Mouse (Mus musculus) right cerebral cortex, postnatal 10 days (tissue): Measurements from ENCODE around the gene Nuak2.
A peak's percentile ranks its signal among the peaks of the same experiment; 100 is the strongest.

Experiments used
- DNase-seq, 2 experiments: peaks; one replicate each; pipeline ENCODE4 v3.0.0; 2021; ENCODE audit warnings: low spot score in 2 of 2

Nuak2 gene

GRCm38 (mm10) chr1:132353389-132353788 lies 37.5 kb downstream of the Nuak2 start:
- no peak for DNase-seq

- DNase-seq, result no peak
Measured at GRCm38 (mm10) chr1:132354234-132354633, 38.3 kb downstream of the Nuak2 start.

GRCm38 (mm10) chr1:132355162-132355601 lies 39.3 kb downstream of the Nuak2 start:
- DNase-seq, result no peak

DNA sequence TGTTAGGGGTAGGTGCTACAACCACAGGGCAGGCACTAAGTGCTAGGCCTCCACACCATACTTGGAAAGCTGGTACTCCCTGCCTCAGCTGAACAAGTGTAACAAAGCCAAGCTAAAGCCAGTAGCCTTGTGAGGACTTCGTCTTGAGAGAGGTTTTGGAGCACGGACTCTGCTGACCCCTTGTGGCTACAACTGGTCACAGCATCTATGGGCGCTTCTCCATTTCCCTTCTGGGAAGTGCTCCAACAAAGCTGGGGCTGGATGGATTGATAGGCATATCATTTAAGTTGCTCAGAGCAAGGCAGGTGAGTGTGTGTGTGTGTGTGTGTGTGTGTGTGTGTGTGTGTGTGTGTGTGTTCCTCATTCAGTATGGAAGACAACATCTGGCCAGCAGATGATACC lies 39.9 kb downstream of the Nuak2 start:
- peak; percentile 87 to 89 for DNase-seq

- DNase-seq, result no peak
Measured at GRCm38 (mm10) chr1:132356841-132357240, 40.9 kb downstream of the Nuak2 start.

GRCm38 (mm10) chr1:132361959-132362358 lies 46.0 kb downstream of the Nuak2 start:
- DNase-seq, result no peak

GRCm38 (mm10) chr1:132364388-132364787 lies 48.5 kb downstream of the Nuak2 start:
- peak; percentile 40 for DNase-seq

DNA sequence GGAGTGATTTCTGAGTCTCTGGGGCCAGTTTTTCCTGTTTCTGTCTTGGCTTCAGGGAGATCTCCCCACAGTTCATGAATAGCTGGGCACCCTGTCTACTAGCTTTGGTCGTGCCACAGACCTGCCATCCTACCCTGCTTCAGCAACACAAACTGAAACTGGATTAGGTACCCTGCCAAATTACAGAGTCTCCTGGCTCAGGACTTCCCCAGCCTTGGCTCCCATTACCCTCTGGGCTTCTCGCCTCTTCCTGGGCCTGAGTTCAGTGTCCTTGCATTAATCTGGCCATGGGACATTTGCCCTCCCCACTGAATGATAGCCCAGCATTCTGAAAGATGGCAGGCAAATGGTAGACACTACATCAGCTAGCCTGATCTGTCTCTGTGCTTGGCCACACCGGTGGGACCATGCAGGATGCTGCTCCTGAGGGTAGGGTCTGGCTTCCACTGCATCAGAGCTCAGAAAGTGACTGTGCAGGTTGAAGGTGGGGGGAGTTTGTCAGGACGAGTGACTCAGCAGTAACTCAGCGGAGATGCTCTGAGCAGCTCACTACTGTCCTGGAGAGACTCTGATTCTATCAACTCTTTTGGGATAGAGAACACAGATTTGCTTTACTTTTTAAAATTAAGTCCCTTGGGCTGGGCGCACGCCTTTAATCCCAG lies 49.1 kb downstream of the Nuak2 start:
- peak; percentile 65 to 67 for DNase-seq

DNA sequence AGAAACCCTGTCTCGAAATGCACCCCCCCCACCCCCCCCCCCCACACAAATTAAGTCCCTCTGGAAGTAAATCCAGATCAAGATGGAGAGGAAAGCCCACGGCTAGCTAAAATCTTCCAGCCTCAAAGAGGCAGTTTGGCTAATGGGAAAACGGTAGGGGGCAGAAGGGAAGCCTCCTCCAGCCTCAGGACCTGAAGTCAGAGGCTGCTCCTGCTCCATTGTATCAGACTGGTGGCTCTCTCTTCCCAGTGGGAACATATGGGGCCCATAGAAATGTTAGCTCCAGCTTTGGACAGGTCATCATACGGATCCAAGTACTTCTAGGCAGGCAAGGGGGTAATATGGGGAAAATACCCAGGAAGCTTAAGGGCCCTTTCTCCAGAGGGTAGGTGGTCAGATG lies 49.7 kb downstream of the Nuak2 start:
- DNase-seq, result no peak

DNA sequence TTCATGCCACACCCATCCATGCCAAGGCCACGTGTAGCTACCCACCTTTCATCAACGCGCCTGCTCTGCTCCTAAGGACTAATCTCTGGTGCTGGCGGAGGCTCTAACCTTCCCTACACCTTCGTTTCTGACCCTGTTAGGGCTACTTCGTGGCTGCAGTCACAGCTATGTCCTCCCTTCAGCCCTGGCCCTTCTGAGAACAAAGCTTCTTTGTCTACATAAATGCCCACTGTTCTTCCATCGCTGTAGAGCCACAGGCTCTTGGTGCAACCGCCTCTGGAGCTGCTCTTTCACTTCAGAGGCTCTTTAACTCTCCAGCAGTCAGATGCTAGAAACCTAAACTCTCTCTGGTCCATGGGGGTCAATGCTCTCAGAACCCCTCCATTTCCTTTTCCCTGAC lies 50.3 kb downstream of the Nuak2 start:
- no peak for DNase-seq

DNA sequence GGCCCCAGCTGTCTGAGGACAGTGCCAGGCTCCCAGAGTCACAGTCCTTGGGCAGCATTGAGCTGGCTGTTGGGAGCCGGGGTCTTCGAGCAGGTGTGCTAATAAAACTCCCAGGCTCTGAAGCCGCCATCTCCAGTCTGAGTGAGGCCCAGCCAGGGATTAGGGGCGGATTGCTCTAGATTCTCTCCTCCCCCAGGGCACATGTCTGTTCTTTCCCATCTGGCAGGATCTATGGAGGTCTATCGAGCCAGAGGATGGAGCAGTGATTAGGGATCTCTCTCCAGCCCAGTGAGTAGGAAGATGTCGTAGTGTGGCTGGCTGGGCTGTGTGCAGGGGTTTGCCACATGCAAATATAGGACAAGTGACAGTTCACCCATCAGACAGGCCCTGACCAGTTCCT lies 51.0 kb downstream of the Nuak2 start:
- peak; percentile 18 to 26 for DNase-seq

GRCm38 (mm10) chr1:132367692-132368506 lies 52.0 kb downstream of the Nuak2 start:
- DNase-seq, result peak; percentile 90

DNA sequence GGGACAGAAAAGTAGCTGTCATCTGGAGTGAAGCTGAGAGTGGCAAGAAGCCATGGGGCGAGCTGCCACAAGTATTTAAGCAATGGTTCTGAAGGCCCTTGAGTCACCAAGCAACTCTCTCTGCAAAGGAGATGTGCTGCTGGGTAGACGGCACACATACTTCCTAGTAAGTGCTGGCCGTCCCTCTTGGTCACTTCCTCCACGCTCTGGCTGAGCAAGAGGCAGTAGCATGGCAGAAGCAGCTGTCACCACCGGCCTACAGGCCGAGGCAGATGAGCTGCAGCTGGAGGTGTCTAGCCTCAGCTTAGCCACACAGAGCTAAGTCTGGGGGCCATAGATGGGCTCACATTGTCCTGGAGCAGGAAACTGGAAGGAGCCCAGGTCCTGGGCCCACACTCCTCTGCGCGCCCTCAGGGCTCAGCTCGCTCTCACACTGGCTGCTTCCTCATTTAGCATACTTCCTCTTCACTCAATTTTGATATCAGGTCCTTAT lies 54.8 kb downstream of the Nuak2 start:
- DNase-seq, result peak in 1 of 2 experiments; percentile 56

DNA sequence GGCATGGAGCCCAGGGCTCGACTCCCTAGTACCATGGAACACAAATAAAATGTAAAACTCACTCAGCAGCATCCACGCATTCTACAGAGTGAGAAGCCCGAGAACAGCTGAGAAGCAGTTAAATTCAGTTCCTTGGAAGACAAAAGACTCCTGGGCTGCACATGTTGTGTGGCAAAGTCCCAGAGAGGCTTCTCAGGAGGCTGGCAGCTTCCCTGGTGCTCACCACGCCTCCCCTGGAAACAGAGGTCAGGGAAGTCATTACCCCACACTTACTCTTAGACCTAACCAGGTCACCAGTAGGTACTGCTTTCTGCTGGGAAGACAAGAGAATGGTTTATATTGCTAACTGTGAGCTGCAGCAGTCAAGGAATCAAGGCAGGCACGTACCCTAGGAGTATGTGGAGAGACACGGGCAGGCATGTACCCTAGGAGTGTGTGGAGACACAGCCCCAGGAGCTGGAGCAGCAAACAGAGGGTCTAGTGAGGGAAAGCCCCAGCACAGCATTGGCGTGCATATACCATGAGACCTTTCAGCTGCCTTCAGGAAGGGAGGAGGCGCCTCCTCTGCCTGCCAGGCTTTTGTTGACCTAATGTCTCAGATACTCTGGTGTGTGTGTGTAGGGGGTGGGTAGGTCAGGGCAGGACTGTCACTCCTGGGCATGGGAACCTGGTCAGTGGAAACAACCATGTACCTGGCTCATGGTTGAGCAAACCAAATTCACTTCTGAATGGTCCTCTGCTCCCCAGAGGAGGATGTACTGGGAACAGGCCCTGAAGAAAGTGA lies 55.6 kb downstream of the Nuak2 start:
- no peak for DNase-seq

GRCm38 (mm10) chr1:132372354-132372753 lies 56.4 kb downstream of the Nuak2 start:
- no peak for DNase-seq

DNA sequence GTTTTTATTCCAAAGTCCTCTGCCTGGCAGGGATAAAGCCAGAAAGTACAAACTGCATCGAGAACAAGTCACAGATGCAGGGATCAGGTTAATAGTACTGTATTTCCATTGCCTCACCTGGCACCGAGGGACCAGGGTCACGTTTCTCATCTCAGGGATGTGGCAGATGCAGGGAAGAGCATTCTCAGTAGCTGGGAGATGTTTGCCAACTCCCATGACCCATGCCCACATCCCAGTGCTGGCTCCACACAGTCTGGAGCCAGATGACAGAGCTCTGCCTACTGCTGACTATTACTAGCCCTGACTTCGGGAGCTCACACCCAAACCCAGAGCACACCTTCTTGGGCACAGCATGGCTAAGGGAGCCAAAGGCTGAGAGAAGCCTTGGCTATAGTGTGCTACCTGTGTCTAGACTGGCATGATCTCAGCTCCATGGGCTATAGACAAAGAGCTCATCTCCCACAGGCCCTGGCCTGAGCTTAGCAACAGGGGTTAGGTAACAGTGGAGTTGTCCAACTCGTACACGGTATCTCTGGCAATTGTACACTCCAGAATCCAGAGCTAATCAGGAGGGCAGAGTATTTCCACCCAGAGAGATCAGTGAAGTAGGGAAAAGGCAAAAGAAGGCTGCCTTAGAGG lies 57.1 kb downstream of the Nuak2 start:
- no peak for DNase-seq

- peak; percentile 52 to 68 for DNase-seq
Measured at GRCm38 (mm10) chr1:132374140-132374872, 58.4 kb downstream of the Nuak2 start.

DNA sequence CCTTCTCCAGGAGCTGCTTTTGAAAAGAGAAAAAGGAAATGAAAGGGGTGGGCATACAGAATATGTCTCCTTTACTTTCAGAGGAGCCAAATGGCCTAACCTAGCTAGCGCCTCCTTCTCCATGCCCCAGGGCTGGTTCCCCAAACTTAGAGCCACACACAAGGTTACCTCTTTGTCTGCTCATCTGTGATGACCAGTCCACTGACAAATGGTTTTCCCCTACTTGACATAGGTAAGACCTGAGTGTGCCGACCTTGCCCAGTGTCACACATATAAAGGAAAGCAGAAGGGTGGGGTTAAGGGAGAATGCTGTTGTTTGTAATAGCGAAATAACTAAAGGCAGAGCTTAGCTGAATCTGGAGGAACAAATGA lies 58.9 kb downstream of the Nuak2 start:
- DNase-seq, result no peak

GRCm38 (mm10) chr1:132375256-132375655 lies 59.3 kb downstream of the Nuak2 start:
- peak in 1 of 2 experiments; percentile 47 for DNase-seq

GRCm38 (mm10) chr1:132376211-132377054 lies 60.5 kb downstream of the Nuak2 start:
- peak in 1 of 2 experiments; percentile 48 for DNase-seq
